8 mouse cellular contexts compared by ENCODE assay signal in the genomic region with DNA sequence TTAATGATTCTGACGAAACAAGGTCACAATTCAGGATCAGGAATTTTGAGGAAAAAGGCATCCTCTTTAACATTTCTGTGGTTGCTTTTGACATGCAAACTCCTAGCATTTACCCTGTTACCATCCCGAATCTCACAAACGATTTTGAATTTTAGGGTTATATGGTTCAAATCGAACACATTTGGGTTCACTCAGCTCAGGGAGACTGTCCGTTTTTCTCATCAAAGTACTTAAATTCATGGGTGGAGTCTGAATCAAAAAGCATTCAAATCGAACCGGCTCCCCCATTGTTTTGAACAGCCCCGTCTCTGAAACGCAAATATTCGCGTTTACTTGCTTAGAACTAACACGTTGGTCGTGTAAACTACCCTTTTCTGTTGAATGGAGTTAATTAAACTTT. TPM values are rescaled to one million over a fixed set of nuclear protein-coding genes. Genes with fewer than 3 reads are reported as not detected.
DNase-seq lines count a peak whose midpoint lies in the region; ATAC-seq and TF ChIP-seq lines count a peak whose summit lies in the region.

No protein-coding gene starts in this region.

- H3K4me2 ChIP-seq in heart, embryonic 16.5 days (ENCODE audit: low read depth, low read length) = peak overlapping the region; percentile 61
- H3K4me2 ChIP-seq in liver, embryonic 16.5 days (ENCODE audit: low read depth, low read length) = peak overlapping the region; percentile 61

- peak overlapping the region; percentile 63 for H3K9ac ChIP-seq in heart, embryonic 16.5 days (ENCODE audit: low read length)
- H3K9ac ChIP-seq in liver, embryonic 16.5 days (ENCODE audit: low read depth, low read length) = peak overlapping the region; percentile 56

- no peak for ATAC-seq in cerebellum, adult (ENCODE audit: insufficient number of reproducible peaks, low FRiP score, low TSS enrichment)
- no peak for ATAC-seq in heart, embryonic 16.5 days (replicated peaks; ENCODE audit: extremely low read depth, insufficient read depth, low FRiP score)
- no peak for ATAC-seq in liver, embryonic 16.5 days (ENCODE audit: low read depth)
- ATAC-seq in megakaryocyte-erythroid progenitor cell, adult 5-6 weeks (replicated peaks; ENCODE audit: low FRiP score, low TSS enrichment, poor library complexity, severe bottlenecking) = no peak

- 12% methylated on average over 13 of the region's 13 CpGs for WGBS in heart, embryonic 16.5 days
- 20% methylated on average over 13 of the region's 13 CpGs for whole genome bisulfite sequencing in liver, embryonic 16.5 days (ENCODE audit: insufficient replicate concordance)

- peak overlapping the region; percentile 92; the same call in 1 of the 2 replicates for H3K4me3 ChIP-seq in testis, adult 2 months (ENCODE audit: control insufficient read depth, low read depth, low read length)
- H3K4me3 ChIP-seq in heart, embryonic 16.5 days (ENCODE audit: low read length) = peak overlapping the region; percentile 58
- peak overlapping the region; percentile 80 for H3K4me3 ChIP-seq in liver, embryonic 16.5 days (ENCODE audit: low read depth, low read length)

- H3K4me1 ChIP-seq in testis, adult 2 months (ENCODE audit: control insufficient read depth, insufficient read depth, low read length) = no peaks in the 10 kb centered on the region
- H3K4me1 ChIP-seq in heart, embryonic 16.5 days (ENCODE audit: control insufficient read depth, insufficient read depth, low read length) = no peaks in the 10 kb centered on the region; the same call in 1 of the 2 replicates
- H3K4me1 ChIP-seq in liver, embryonic 16.5 days (ENCODE audit: control insufficient read depth, low read depth, low read length) = peaks cover 7% of the 10 kb centered on the region

- no peaks in the 10 kb centered on the region for H3K36me3 ChIP-seq in testis, adult 2 months (ENCODE audit: control insufficient read depth, insufficient read depth, low read length)
- H3K36me3 ChIP-seq in heart, embryonic 16.5 days (ENCODE audit: control insufficient read depth, insufficient read depth) = no peaks in the 10 kb centered on the region
- peaks cover 4% of the 10 kb centered on the region for H3K36me3 ChIP-seq in liver, embryonic 16.5 days (ENCODE audit: control insufficient read depth, insufficient read depth)

- no peaks in the 10 kb centered on the region for H3K9me3 ChIP-seq in heart, embryonic 16.5 days (replicated peaks; ENCODE audit: control insufficient read depth, low read length)
- H3K9me3 ChIP-seq in liver, embryonic 16.5 days (replicated peaks; ENCODE audit: control insufficient read depth, low read length) = no peaks in the 10 kb centered on the region

- TF ChIP-seq CTCF in testis, adult 2 months (IDR thresholded peaks at IDR 0.05; ENCODE audit: control insufficient read depth, insufficient read depth, insufficient replicate concordance, low read depth, low read length) = no peak

- no peaks in the 10 kb centered on the region for H3K27me3 ChIP-seq in testis, adult 2 months (ENCODE audit: control insufficient read depth, insufficient read depth, low read length)
- peaks cover 9% of the 10 kb centered on the region; the same call in 1 of the 2 replicates for H3K27me3 ChIP-seq in heart, embryonic 16.5 days (ENCODE audit: control insufficient read depth, insufficient read depth, low read length)
- H3K27me3 ChIP-seq in liver, embryonic 16.5 days (ENCODE audit: control insufficient read depth, insufficient read depth, low read depth, low read length) = no peaks in the 10 kb centered on the region; the same call in 1 of the 2 replicates

- DNase-seq in cerebellum, adult 11-12 months = peak; percentile 10
- no peak for DNase-seq in testis, postnatal 14 days (ENCODE audit: low spot score)
- DNase-seq in layer of hippocampus, adult 11-12 months (ENCODE audit: low spot score) = no peak

- H3K27ac ChIP-seq in testis, adult 2 months (ENCODE audit: control insufficient read depth, insufficient read depth, low read depth, low read length) = peak overlapping the region; percentile 49; the same call in 1 of the 2 replicates
- H3K27ac ChIP-seq in heart, embryonic 16.5 days (ENCODE audit: low read length) = peak overlapping the region; percentile 64
- peak overlapping the region; percentile 69 for H3K27ac ChIP-seq in liver, embryonic 16.5 days (ENCODE audit: low read length)

- no peak for TF ChIP-seq POLR2A in testis, adult 2 months (IDR thresholded peaks at IDR 0.05; ENCODE audit: control insufficient read depth, low read depth, low read length)

RNA-seq across cellular contexts. Expression of a gene that starts 0.6 kb away (rescaled TPM):
- 21.0 and 24.0 TPM in 2 replicates for polyA plus RNA-seq in testis, adult 2 months (2012; rRNA removed)
- polyA plus RNA-seq in heart, embryonic 16.5 days (2015; fragmentation: Nextera tagmentation; extraction: Ambion mirVana) = 107 and 110 TPM in 2 replicates
- 54.1 and 55.6 TPM in 2 replicates for polyA plus RNA-seq in liver, embryonic 16.5 days (2015; fragmentation: Nextera tagmentation; extraction: Ambion mirVana)
- total RNA-seq in megakaryocyte-erythroid progenitor cell, adult 5-6 weeks (2014; fragmentation: Nextera tagmentation) = 218 and 280 TPM in 2 replicates
- 70.8 and 93.6 TPM in 2 replicates for total RNA-seq in megakaryocyte-erythroid progenitor cell, adult 5-6 weeks (2017)
